In genomic region chr12:51829290-51830076, GRCm38 (mm10) we compare ENCODE assay signal across 8 mouse cellular contexts. TPM values are rescaled to one million over a fixed set of nuclear protein-coding genes. Genes with fewer than 3 reads are reported as not detected.
A peak's percentile ranks its signal among the peaks of the same experiment; 100 is the strongest.
DNase-seq lines count a peak whose midpoint lies in the region; ATAC-seq and TF ChIP-seq lines count a peak whose summit lies in the region.

Hectd1 (minus strand) TSS chr12:51829536.

- H3K79me2 ChIP-seq in myocyte (ENCODE audit: control insufficient read depth, insufficient read depth), result peaks cover 48% of the 10 kb centered on the region

- peak; percentile 49 for TF ChIP-seq CTCF in brain, embryonic 14.5 days (IDR thresholded peaks at IDR 0.05; ENCODE audit: borderline replicate concordance, extremely low read depth, insufficient read depth, insufficient read length)

- peak within 1 kb of the TSS; percentile 98 for H3K9ac ChIP-seq in heart, embryonic 13.5 days
- H3K9ac ChIP-seq in liver, embryonic 11.5 days (ENCODE audit: low read depth, low read length), result peak within 1 kb of the TSS; percentile 99

- peaks cover 19% of the 10 kb centered on the region for H3K4me1 ChIP-seq in heart, embryonic 13.5 days
- peaks cover 18% of the 10 kb centered on the region for H3K4me1 ChIP-seq in liver, embryonic 11.5 days (replicated peaks; ENCODE audit: control insufficient read depth, insufficient read depth, low read length)

- H3K27ac ChIP-seq in heart, embryonic 13.5 days (replicated peaks), result peak within 1 kb of the TSS; percentile 99
- peak within 1 kb of the TSS; percentile 100 for H3K27ac ChIP-seq in liver, embryonic 11.5 days (ENCODE audit: low read depth, low read length)

- peak within 1 kb of the TSS; percentile 94 for H3K4me3 ChIP-seq in heart, embryonic 13.5 days
- H3K4me3 ChIP-seq in liver, embryonic 11.5 days (ENCODE audit: low read depth, low read length), result peak within 1 kb of the TSS; percentile 89
- peak within 1 kb of the TSS; percentile 74 for H3K4me3 ChIP-seq in myocyte

- H3K27me3 ChIP-seq in heart, embryonic 13.5 days (replicated peaks), result no peaks in the 10 kb centered on the region
- H3K27me3 ChIP-seq in liver, embryonic 11.5 days (replicated peaks; ENCODE audit: control insufficient read depth, insufficient read depth, low read length), result no peaks in the 10 kb centered on the region
- H3K27me3 ChIP-seq in myocyte (ENCODE audit: control insufficient read depth, insufficient read depth, insufficient read length), result no peaks in the 10 kb centered on the region

- peak; percentile 81 for ATAC-seq in erythroid progenitor cell, adult 5-6 weeks (replicated peaks; ENCODE audit: low FRiP score, poor library complexity, severe bottlenecking)
- peak; percentile 90 for ATAC-seq in heart, embryonic 13.5 days (ENCODE audit: extremely low read depth, insufficient number of reproducible peaks, low FRiP score, low TSS enrichment)
- ATAC-seq in liver, embryonic 11.5 days (replicated peaks; ENCODE audit: low FRiP score), result peak; percentile 90

- peak within 1 kb of the TSS; percentile 95 for H3ac ChIP-seq in myocyte (ENCODE audit: control insufficient read depth, insufficient read length)

- peaks cover 21% of the 10 kb centered on the region for H3K36me3 ChIP-seq in heart, embryonic 13.5 days
- H3K36me3 ChIP-seq in liver, embryonic 11.5 days (ENCODE audit: control insufficient read depth, insufficient read depth, low read length), result peaks cover 12% of the 10 kb centered on the region
- H3K36me3 ChIP-seq in myocyte (ENCODE audit: control insufficient read depth, insufficient read depth), result no peaks in the 10 kb centered on the region

- WGBS in heart, embryonic 13.5 days, result under 1% methylated on average over 105 of the region's 114 CpGs
- under 1% methylated on average over 82 of the region's 114 CpGs for WGBS in liver, embryonic 11.5 days

- peak; percentile 75 for TF ChIP-seq POLR2A in brain, embryonic 14.5 days (IDR thresholded peaks at IDR 0.05; ENCODE audit: borderline replicate concordance, extremely low read depth, insufficient read depth, insufficient read length, poor library complexity, severe bottlenecking)
- TF ChIP-seq POLR2A in myocyte (IDR thresholded peaks at IDR 0.05; ENCODE audit: insufficient read length, low read depth), result peak; percentile 61

- H3K9me3 ChIP-seq in heart, embryonic 13.5 days, result no peaks in the 10 kb centered on the region
- no peaks in the 10 kb centered on the region for H3K9me3 ChIP-seq in liver, embryonic 11.5 days (ENCODE audit: control insufficient read depth, low read length)

- peak within 1 kb of the TSS; percentile 85 for H3K4me2 ChIP-seq in heart, embryonic 13.5 days
- peak within 1 kb of the TSS; percentile 77 for H3K4me2 ChIP-seq in liver, embryonic 11.5 days
- peak within 1 kb of the TSS; percentile 90 for H3K4me2 ChIP-seq in myocyte (ENCODE audit: low read depth)

- DNase-seq in CD4-positive helper T cell, adult 2 months (ENCODE audit: low read depth, low spot score), result peak; percentile 90
- peak; percentile 90 for DNase-seq in brain, embryonic 14.5 days (ENCODE audit: low read depth)
- peak; percentile 89 for DNase-seq in kidney, postnatal 10 days
- peak; percentile 90 for DNase-seq in liver, embryonic 11.5 days (ENCODE audit: low spot score)
- peak; percentile 84 to 93 for DNase-seq in spleen, postnatal 4 days (ENCODE audit: low spot score in 2 of 2)

TF ChIP-seq in myocyte, 11 proteins besides CTCF, POLR2A, EP300 and RAD21:
- peak; percentile 3 for TF ChIP-seq TCF3 (IDR thresholded peaks at IDR 0.05; ENCODE audit: insufficient read length, low read depth)
- no peak for TF ChIP-seq SRF (IDR thresholded peaks at IDR 0.05; ENCODE audit: control insufficient read depth, insufficient read length, low read depth)
- no peak for TF ChIP-seq USF1 (IDR thresholded peaks at IDR 0.05; ENCODE audit: low read depth)
- TF ChIP-seq POLR2AphosphoS2 (IDR thresholded peaks at IDR 0.05; ENCODE audit: insufficient read length, low read depth), result peak; percentile 68
- TF ChIP-seq CEBPB (IDR thresholded peaks at IDR 0.05; ENCODE audit: insufficient read depth, poor library complexity, severe bottlenecking), result no peak
- peak in 2 of 3 experiments; percentile 24 to 67 for TF ChIP-seq MYOG (IDR thresholded peaks at IDR 0.05; ENCODE audit: control insufficient read depth in 1 of 3, insufficient read depth in 1 of 3, insufficient read length in 2 of 3, low read depth in 2 of 3)
- peak in 1 of 3 experiments; percentile 58 for TF ChIP-seq MYOD1 (IDR thresholded peaks at IDR 0.05; ENCODE audit: control insufficient read depth in 1 of 3, insufficient read length in 2 of 3, low read depth in 2 of 3)
- TF ChIP-seq MAX (IDR thresholded peaks at IDR 0.05; ENCODE audit: low read depth), result no peak

RNA-seq across cellular contexts. Expression of gene Hectd1, which starts in this region (rescaled TPM):
- polyA plus RNA-seq in brain, embryonic 14.5 days (2012; rRNA removed), result 32.4 and 44.4 TPM in 2 replicates
- 83.3 and 96.0 TPM in 2 replicates for total RNA-seq in erythroid progenitor cell, adult 5-6 weeks (2015; ENCODE audit: low replicate concordance)
- 139 and 142 TPM in 2 replicates for total RNA-seq in erythroid progenitor cell, adult 5-6 weeks (2017; ENCODE audit: low replicate concordance)
- 28.7 and 32.0 TPM in 2 replicates for polyA plus RNA-seq in heart, embryonic 13.5 days (2015; fragmentation: Nextera tagmentation; extraction: Ambion mirVana)
- 59.4 and 60.0 TPM in 2 replicates for polyA plus RNA-seq in liver, embryonic 11.5 days (2014; fragmentation: Nextera tagmentation; extraction: Ambion mirVana)
- 15.4 TPM for polyA plus RNA-seq in myocyte (2012; fragmentation: generic; extraction: Trizol)

Comparison
In these comparisons a context has a peak if more than half of its experiments do, and no peak if none do; other contexts are left out.
1. Peak in every context shown above with its lines: DNase-seq, ATAC-seq, H3K4me3 ChIP-seq and H3K27ac ChIP-seq.